Mouse (Mus musculus) liver, embryonic 11.5 days (tissue): ENCODE measurements at regions not wholly inside any gene's neighbourhood (a gene's known extent, or its start where the extent isn't known, plus 50 kb on each side); places are given as distances from the start of the nearest gene placed in this dataset.
"Not testable (repeated sequence)": the region's sequence is repeated elsewhere in the genome, so short reads cannot be mapped to it uniquely, and the experiment has no call there.

ENCODE experiments used
- ATAC-seq: fragments of 200-750 bp; cut with Nextera tagmentation; replicated peaks from 2 replicates; pipeline ENCODE4 v1.8.0; 2017; ENCODE audit warnings: moderate number of reproducible peaks, mild to moderate bottlenecking, moderate TSS enrichment, moderate library complexity; ENCODE audit not compliant: low FRiP score
- DNase-seq: peaks from one replicate; pipeline ENCODE4 v3.0.0-alpha.2; 2017; ENCODE audit warnings: low spot score
- H3K27ac ChIP-seq: fragments of 300-500 bp; sonication (generic); 2 replicates; pipeline ENCODE4 v1.5.1; 2014; ENCODE audit warnings: mild to moderate bottlenecking, low read depth, low read length, control low read depth
- H3K27me3 ChIP-seq: fragments of 300-500 bp; sonication (generic); replicated peaks from 2 replicates; pipeline ENCODE4 v1.6.1; 2014; ENCODE audit warnings: low read length, mixed read lengths; ENCODE audit not compliant: control insufficient read depth, insufficient read depth
- H3K36me3 ChIP-seq: fragments of 300-500 bp; sonication (generic); 2 replicates; pipeline ENCODE4 v1.6.1; 2014; ENCODE audit warnings: mild to moderate bottlenecking, low read length, moderate library complexity, mixed read lengths; ENCODE audit not compliant: control insufficient read depth, insufficient read depth
- H3K4me1 ChIP-seq: fragments of 300-500 bp; sonication (generic); replicated peaks from 2 replicates; pipeline ENCODE4 v1.6.1; 2014; ENCODE audit warnings: low read length, mixed read lengths; ENCODE audit not compliant: control insufficient read depth, insufficient read depth
- H3K4me2 ChIP-seq: fragments of 300-500 bp; sonication (generic); 2 replicates; pipeline ENCODE4 v1.6.1; 2014; ENCODE audit warnings: mild to moderate bottlenecking, control low read depth, moderate library complexity
- H3K4me3 ChIP-seq: fragments of 300-500 bp; sonication (generic); 2 replicates; pipeline ENCODE4 v1.5.1; 2014; ENCODE audit warnings: low read depth, low read length, control low read depth
- H3K9ac ChIP-seq: fragments of 300-500 bp; sonication (generic); 2 replicates; pipeline ENCODE4 v1.6.1; 2014; ENCODE audit warnings: low read depth, low read length, control low read depth
- H3K9me3 ChIP-seq: fragments of 300-500 bp; sonication (generic); 2 replicates; pipeline ENCODE4 v1.6.1; 2016; ENCODE audit warnings: low read length, inconsistent platforms, mixed read lengths; ENCODE audit not compliant: control insufficient read depth
- WGBS: fragments of 180-500 bp; shearing (Covaris S2); extraction: QIAGEN DNeasy Blood & Tissue Kit; methylation state at CpG from one replicate; pipeline ENCODE4 v1.1.7; 2014; 5-methylcytosine and 5-hydroxymethylcytosine counted together

- Histone ChIP-seq H3K27ac (no peak overlapping the region), H3K4me1 (no peaks in the 10 kb centered on the region), H3K4me3 (no peak overlapping the region), H3K9ac (no peak overlapping the region), H3K27me3 (no peaks in the 10 kb centered on the region), H3K9me3 (no peaks in the 10 kb centered on the region), H3K36me3 (no peaks in the 10 kb centered on the region), H3K4me2 (no peak overlapping the region)
- 79% methylated on average over 1 of the region's 1 CpGs for WGBS
- DNase-seq (no peak), ATAC-seq (no peak)
Measured at GRCm38 (mm10) chr3:21910080-21910479, 166.4 kb upstream of the Tbl1xr1 start.

GRCm38 (mm10) chr3:21911071-21911470, 165.4 kb upstream of the Tbl1xr1 start:
- Histone ChIP-seq H3K9ac (no peak overlapping the region), H3K4me1 (no peaks in the 10 kb centered on the region), H3K27me3 (no peaks in the 10 kb centered on the region), H3K36me3 (no peaks in the 10 kb centered on the region), H3K27ac (no peak overlapping the region), H3K4me2 (no peak overlapping the region), H3K4me3 (no peak overlapping the region), H3K9me3 (no peaks in the 10 kb centered on the region)
- DNase-seq: no peak
- ATAC-seq: no peak

- 86% methylated on average over 9 of the region's 9 CpGs for WGBS
- ATAC-seq: no peak
- Histone ChIP-seq H3K4me1 (no peaks in the 10 kb centered on the region), H3K27ac (no peak overlapping the region), H3K4me3 (no peak overlapping the region), H3K9me3 (no peaks in the 10 kb centered on the region), H3K9ac (no peak overlapping the region), H3K36me3 (no peaks in the 10 kb centered on the region), H3K4me2 (no peak overlapping the region), H3K27me3 (no peaks in the 10 kb centered on the region)
- no peak for DNase-seq
Measured at GRCm38 (mm10) chr3:21917228-21917910, 159.1 kb upstream of the Tbl1xr1 start.

GRCm38 (mm10) chr3:21918431-21918830, 158.0 kb upstream of the Tbl1xr1 start:
- no peak overlapping the region for H3K27ac ChIP-seq
- ATAC-seq: no peak
- no peak overlapping the region for H3K4me3 ChIP-seq
- H3K4me2 ChIP-seq: no peak overlapping the region
- no peaks in the 10 kb centered on the region for H3K36me3 ChIP-seq
- DNase-seq: no peak
- H3K4me1 ChIP-seq: no peaks in the 10 kb centered on the region
- H3K9me3 ChIP-seq: no peaks in the 10 kb centered on the region
- H3K9ac ChIP-seq: no peak overlapping the region
- WGBS: 87% methylated on average over 10 of the region's 10 CpGs
- H3K27me3 ChIP-seq: no peaks in the 10 kb centered on the region

- Histone ChIP-seq H3K36me3 (no peaks in the 10 kb centered on the region), H3K9ac (no peak overlapping the region), H3K4me3 (no peak overlapping the region), H3K4me2 (no peak overlapping the region), H3K27me3 (no peaks in the 10 kb centered on the region), H3K4me1 (no peaks in the 10 kb centered on the region), H3K27ac (no peak overlapping the region), H3K9me3 (no peaks in the 10 kb centered on the region)
- no peak for ATAC-seq
- WGBS: 81% methylated on average over 7 of the region's 7 CpGs
- DNase-seq: no peak
Measured at GRCm38 (mm10) chr3:21919931-21920330, 156.5 kb upstream of the Tbl1xr1 start.

- Histone ChIP-seq H3K9ac (no peak overlapping the region), H3K27ac (no peak overlapping the region), H3K4me3 (no peak overlapping the region), H3K9me3 (no peaks in the 10 kb centered on the region), H3K36me3 (no peaks in the 10 kb centered on the region), H3K4me2 (no peak overlapping the region), H3K4me1 (peaks cover 11% of the 10 kb centered on the region), H3K27me3 (no peaks in the 10 kb centered on the region)
- 83% methylated on average over 6 of the region's 6 CpGs for WGBS
- no peak for ATAC-seq
- no peak for DNase-seq
Measured at GRCm38 (mm10) chr3:21931951-21932350, 144.5 kb upstream of the Tbl1xr1 start.

GRCm38 (mm10) chr3:21932696-21933095, 143.8 kb upstream of the Tbl1xr1 start:
- H3K9me3 ChIP-seq, H3K9ac ChIP-seq, H3K36me3 ChIP-seq, H3K4me2 ChIP-seq, ATAC-seq, H3K27me3 ChIP-seq, H3K27ac ChIP-seq, H3K4me3 ChIP-seq, DNase-seq: not testable (repeated sequence)
- WGBS: 65% methylated on average over 8 of the region's 8 CpGs
- peaks cover 11% of the 10 kb centered on the region for H3K4me1 ChIP-seq

GRCm38 (mm10) chr3:21934731-21935271, 141.7 kb upstream of the Tbl1xr1 start:
- Histone ChIP-seq H3K27me3 (no peaks in the 10 kb centered on the region), H3K36me3 (no peaks in the 10 kb centered on the region), H3K4me3 (peak overlapping the region; percentile 47; the same call in 1 of the 2 replicates), H3K9me3 (no peaks in the 10 kb centered on the region), H3K4me2 (peak overlapping the region; percentile 76), H3K4me1 (peaks cover 14% of the 10 kb centered on the region), H3K27ac (no peak overlapping the region), H3K9ac (no peak overlapping the region)
- ATAC-seq (no peak), DNase-seq (no peak)
- 18% methylated on average over 5 of the region's 5 CpGs for WGBS
